Mouse (Mus musculus) heart, adult 2 months (tissue): Measurements from ENCODE around the gene Prrt1.

Source experiments
- CTCF ChIP-seq: fragments of 200-600 bp; IDR thresholded peaks from 2 replicates; pipeline ENCODE4 v1.8.1; 2022; ENCODE audit warnings: antibody characterized with exemption, mild to moderate bottlenecking, moderate library complexity
- EP300 ChIP-seq: fragments of 200-500 bp; IDR thresholded peaks from 2 replicates; pipeline ENCODE4 v1.6.1; 2011; ENCODE audit warnings: low read depth, low read length, control low read depth; ENCODE audit not compliant: insufficient read depth
- POLR2A ChIP-seq: fragments of 200-500 bp; IDR thresholded peaks from 2 replicates; pipeline ENCODE4 v1.6.1; 2011; ENCODE audit warnings: mild to moderate bottlenecking, low read depth, low read length, control low read depth; ENCODE audit not compliant: insufficient read depth

DNA sequence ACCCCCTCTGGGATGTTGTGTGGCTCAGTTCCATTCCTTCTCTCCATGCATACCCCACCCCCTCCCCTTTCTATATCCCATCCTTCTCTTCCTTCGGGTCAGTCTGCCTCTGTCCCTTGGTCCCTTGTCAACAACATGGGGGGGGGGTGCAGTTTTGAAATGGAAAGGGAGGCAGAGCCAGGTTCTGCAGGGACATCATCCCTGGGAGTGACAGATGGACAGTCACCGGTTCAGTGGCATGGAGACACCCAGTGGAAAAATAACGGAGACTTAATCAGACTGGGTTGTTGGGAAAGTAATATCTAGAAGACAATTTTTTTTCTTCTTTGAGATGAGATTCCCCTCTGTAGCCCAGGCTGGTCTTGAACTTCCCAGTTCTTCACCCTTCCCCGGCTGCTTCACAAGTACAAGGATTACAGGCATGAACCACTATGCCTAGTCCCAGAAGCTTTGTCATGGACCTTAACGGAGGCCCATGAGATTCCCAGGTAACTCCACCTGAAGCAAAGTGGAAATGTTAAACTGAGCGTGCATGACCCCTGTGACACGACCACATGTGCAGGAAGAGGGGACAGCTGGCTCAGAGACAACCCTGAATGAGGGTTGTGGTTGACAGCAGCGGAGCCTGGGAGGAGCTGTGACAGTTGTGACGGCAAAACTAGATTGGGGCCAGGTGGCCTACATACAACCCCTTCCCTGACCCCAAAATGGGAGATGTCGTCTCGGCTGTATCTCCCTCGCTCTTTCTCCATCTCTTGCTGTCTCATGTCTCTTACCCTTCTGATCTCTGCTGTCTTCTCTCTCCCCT is 667 bp downstream of the Prrt1 start:
- TF ChIP-seq EP300: no peak
- TF ChIP-seq CTCF: no peak
- TF ChIP-seq POLR2A: no peak
